Mouse (Mus musculus) gastrocnemius, postnatal 14 days (tissue): Measurements from ENCODE around the gene Ephb2. TPM values are rescaled to one million over a fixed set of nuclear protein-coding genes. Genes with fewer than 3 reads are reported as not detected.

Experiments
- DNase-seq: peaks from one replicate; pipeline ENCODE4 v3.0.0; 2021; ENCODE audit warnings: mixed read lengths
- intact Hi-C: fragments of 180-260 bp; cut with DNase I; formaldehyde crosslinking; loops from one replicate; pipeline ENCODE4 v1.15.1; 2025; ENCODE audit warnings: low total_unique reads
- total RNA-seq, 2 experiments: library from RNA; stranded (reverse); gene quantifications; 2 replicates each; pipeline ENCODE4 v1.2.3; 2021

The Ephb2 gene
- total RNA-seq, 2 experiments from 2014 or later, result 1.2 to 4.2 TPM

DNA sequence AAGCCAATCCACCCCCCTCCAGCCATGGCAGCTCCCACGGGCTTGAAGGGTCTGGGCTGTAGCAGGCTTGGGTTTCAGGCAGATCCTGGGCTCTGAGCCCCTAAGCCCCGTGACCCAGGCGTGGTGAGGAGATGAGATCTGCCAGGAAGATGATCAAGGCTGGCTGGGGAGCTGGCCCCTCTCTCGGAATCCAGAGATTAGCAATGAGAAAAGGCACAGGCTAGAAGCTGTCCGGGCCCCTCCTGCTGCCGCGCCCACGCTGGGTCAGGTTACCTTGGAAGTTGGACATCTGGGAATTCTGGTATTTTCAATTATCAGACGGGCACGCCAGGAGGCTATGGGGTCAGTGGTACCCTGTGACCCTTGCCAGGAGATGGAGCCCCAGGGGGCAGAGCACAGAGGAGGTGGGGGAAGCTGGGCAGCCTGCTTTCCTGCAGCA, 150.3 kb downstream of the Ephb2 start:
- intact Hi-C loops, result no loop called here
- peak; percentile 54 for DNase-seq

DNA sequence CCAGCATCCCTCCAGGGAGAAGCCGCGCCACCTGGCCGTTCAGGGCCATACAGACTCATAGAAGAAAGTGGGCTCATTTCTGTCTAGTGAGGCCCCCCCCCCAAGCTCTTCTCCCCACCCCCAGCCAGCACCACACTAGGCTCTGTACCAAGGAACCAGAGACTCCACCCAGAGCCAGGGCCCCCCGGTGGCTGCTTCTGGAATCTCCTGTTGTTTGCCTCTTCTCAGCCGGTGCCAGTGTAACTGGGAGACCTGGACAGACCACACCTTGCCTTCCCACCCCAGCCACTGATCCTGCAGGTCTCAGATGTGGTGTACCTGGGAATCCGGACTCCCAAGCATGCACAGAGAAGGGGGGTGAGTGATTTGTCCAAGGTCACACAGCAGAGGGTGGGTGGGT, 151.3 kb downstream of the Ephb2 start:
- no peak for DNase-seq
- intact Hi-C loops, result no loop called here

DNA sequence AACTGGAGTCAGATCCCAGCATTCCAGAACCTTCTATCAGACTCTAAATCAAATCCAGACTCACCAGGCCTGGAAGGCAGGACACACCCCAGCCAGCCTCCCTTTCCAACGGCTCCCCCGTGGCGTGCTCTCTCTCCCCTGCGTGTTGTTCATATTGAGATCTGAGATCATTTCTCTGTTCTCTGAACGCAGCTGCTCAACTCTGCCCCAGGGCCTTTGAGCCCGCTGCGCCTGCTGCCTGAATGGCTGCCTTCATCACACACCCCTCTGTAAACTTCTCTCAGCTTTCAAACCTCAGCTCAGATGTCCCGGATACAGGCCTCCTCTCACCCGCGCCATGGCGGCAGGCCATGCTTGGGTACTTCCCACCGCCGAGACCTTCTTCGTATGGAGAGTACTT, 155.1 kb downstream of the Ephb2 start:
- DNase-seq, result no peak
- intact Hi-C loops, result no loop called here

GRCm38 (mm10) chr4:136679221-136679620, 156.6 kb downstream of the Ephb2 start:
- intact Hi-C loops, result no loop called here
- DNase-seq, result no peak

DNA sequence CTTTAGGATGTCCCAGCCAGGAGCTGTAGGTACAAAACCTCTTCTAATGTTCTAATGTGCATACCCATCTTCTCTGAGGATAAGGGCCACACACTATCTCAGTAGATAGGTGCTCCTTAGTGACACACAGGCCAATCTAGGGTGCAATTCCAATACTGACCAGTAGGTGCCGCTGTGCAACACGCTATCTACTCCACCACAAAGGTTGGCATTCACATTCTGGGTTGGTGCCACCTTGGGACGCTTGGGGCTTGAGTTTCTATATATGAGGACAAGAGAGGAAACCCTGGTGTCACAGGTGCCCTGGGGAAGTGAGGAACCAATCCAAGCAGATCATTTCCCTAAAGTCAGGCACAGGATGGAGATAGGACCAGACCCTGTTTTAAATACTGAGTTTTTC, 157.3 kb downstream of the Ephb2 start:
- peak; percentile 74 for DNase-seq
- intact Hi-C loops, result loop anchor here (1.0 kb wide), 1 partner anchor 163 kb away; no protein-coding TSS in a partner anchor

DNA sequence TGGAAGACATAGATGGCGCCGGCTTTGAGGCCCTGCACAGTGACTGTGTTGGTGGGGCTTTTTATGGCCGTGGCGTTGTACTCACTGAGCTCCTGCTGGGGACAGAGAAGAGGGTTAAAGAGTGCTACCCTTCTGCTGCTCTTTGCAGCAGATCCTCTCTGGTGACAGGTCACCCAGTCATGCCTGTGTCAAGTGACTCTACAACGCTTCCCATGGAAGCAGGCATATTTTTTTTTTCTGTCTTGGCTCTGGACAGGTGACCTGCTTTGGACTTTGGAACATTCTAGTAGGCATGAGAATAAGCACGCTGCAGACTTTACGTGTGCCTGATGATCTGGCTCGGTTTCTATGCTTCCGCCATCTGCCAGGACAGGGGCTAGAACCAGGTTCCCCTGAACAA, 160.3 kb downstream of the Ephb2 start:
- DNase-seq, result no peak
- intact Hi-C loops, result no loop called here

- intact Hi-C loops, result no loop called here
- no peak for DNase-seq
Observed at GRCm38 (mm10) chr4:136672335-136673090, 163.3 kb downstream of the Ephb2 start.

- intact Hi-C loops, result no loop called here
- no peak for DNase-seq
Observed at GRCm38 (mm10) chr4:136667757-136668156, 168.0 kb downstream of the Ephb2 start.

- DNase-seq, result no peak
- intact Hi-C loops, result no loop called here
Observed at GRCm38 (mm10) chr4:136666002-136666401, 169.8 kb downstream of the Ephb2 start.

- DNase-seq, result no peak
- intact Hi-C loops, result no loop called here
Observed at GRCm38 (mm10) chr4:136665068-136665467, 170.7 kb downstream of the Ephb2 start.

DNA sequence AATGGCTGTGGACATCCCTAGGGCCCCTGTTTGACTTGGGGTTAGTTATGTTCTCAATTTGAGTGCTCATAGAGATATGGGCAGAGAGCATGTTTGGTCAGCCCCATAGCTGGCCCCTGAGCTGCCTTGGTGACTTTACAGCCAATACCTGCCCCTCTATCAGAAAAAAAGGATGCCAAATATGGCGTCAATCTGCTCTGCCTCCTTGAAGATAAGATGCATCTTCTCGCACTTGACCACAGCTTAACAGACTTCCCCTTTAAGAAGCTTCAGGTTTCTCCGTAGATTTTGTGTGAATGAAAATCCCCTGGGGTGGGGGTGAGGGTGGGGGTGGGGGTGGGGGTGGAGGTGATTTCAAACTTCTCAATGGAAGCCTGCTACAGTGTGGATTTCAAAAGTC, 177.9 kb downstream of the Ephb2 start:
- no peak for DNase-seq
- intact Hi-C loops, result loop anchor here (10.0 kb wide), 1 partner anchor 417 kb away; no protein-coding TSS in a partner anchor

- no peak for DNase-seq
- intact Hi-C loops, result loop anchor here (10.0 kb wide), 1 partner anchor 421 kb away; no protein-coding TSS in a partner anchor
Observed at GRCm38 (mm10) chr4:136653692-136654234, 182.0 kb downstream of the Ephb2 start.

DNA sequence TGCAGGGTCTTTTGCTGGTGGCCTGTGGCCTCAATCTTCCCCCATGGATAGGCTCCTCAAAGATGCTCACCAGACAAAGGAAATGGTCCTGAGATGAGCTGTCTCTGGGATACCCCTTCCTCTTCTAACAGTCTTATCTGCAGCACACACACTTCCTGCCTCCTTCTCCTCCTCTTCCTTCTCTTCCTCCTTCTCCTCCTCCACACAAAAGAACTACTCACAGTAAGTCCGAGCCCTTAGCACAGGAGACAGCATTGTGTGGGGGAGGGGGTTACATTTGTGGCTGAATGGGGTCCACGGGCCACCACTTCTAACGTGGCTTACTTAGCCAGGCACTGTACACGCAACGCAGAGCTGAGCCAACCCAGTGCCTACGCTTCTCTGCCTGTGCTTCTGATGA, 182.8 kb downstream of the Ephb2 start:
- intact Hi-C loops, result loop anchor here (10.0 kb wide), 1 partner anchor 422 kb away; no protein-coding TSS in a partner anchor
- no peak for DNase-seq

GRCm38 (mm10) chr4:136652528-136652910, 183.3 kb downstream of the Ephb2 start:
- intact Hi-C loops, result loop anchor here (10.0 kb wide), 1 partner anchor 422 kb away; no protein-coding TSS in a partner anchor
- no peak for DNase-seq

- intact Hi-C loops, result loop anchor here (10.0 kb wide), 1 partner anchor 423 kb away; no protein-coding TSS in a partner anchor
- DNase-seq, result no peak
Observed at GRCm38 (mm10) chr4:136651882-136652527, 183.8 kb downstream of the Ephb2 start.

GRCm38 (mm10) chr4:136651357-136651811, 184.4 kb downstream of the Ephb2 start:
- intact Hi-C loops, result loop anchor here (10.0 kb wide), 1 partner anchor 423 kb away; no protein-coding TSS in a partner anchor
- DNase-seq, result no peak

DNA sequence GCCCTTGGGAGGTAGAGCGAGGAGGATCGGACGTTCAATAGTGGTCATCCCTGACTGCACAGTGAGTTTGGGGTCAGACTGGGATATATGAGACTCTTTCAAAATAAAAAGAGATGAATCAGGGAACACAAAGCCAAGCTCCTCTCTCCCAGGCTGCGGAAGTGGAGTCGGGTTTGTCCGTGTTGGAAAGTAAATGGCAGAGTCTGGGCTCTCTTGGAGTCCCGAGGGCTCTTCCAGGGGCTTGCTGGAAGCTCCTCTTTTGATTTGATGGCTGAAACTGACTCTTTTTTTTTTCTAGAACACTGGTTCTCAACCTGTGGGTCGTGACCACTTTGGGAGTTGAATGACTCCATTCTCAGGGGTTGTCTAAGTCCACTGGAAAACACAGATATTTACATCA, 185.5 kb downstream of the Ephb2 start:
- no peak for DNase-seq
- intact Hi-C loops, result loop anchor here (10.0 kb wide), 1 partner anchor 425 kb away; no protein-coding TSS in a partner anchor

DNA sequence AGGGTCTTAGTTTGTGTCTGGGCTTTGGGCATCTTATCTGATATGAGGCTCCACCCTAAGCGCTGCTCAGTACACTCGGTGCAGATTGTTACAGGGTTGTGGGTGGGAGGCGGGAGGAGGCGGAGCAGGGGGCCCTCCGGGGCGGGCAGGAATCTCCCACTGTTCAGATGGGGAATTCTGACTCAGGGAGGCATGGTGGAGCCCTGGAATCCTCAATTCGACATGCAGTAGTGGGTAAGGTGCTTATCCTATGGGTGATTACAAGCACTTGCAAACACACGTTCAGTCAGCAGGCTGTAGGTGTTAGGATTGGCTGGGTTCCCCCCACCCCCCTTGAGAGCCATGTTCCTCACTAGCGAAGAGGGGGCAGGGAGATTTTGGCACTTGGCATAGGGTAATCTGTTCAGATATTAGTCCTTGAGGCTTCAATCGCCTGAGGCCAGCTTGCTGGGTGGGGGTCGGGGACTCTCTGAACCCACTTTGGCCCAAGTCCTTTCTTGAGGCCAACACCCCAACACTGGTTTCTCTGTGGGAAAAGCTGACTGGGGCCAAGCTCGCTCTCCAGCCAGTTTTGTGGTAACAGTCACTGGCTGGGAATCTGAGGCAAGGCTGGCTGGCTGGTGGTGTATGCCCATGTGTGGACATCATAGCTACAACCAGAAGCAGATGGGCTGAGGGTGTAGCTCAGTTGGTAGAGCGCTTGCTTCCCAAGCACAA, 186.2 kb downstream of the Ephb2 start:
- no peak for DNase-seq
- intact Hi-C loops, result loop anchor here (10.0 kb wide), 1 partner anchor 425 kb away; no protein-coding TSS in a partner anchor

GRCm38 (mm10) chr4:136648922-136649479, 186.8 kb downstream of the Ephb2 start:
- peak; percentile 77 for DNase-seq

More at GRCm38 (mm10) chr4:136648922-136649479, 186.8 kb downstream of the Ephb2 start:
- intact Hi-C loops, result no loop called here
